Mouse (Mus musculus) heart, embryonic 12.5 days (tissue): ENCODE data around the gene Proser1. TPM values are rescaled to one million over a fixed set of nuclear protein-coding genes. Genes with fewer than 3 reads are reported as not detected.

Source experiments
- ATAC-seq: fragments of 200-750 bp; cut with Nextera tagmentation; 2 replicates; pipeline ENCODE4 v1.8.0; 2017; ENCODE audit warnings: moderate TSS enrichment, moderate library complexity; ENCODE audit not compliant: insufficient number of reproducible peaks, low FRiP score
- H3K27ac ChIP-seq: fragments of 300-500 bp; sonication (generic); 2 replicates; pipeline ENCODE4 v1.5.1; 2016; ENCODE audit warnings: mild to moderate bottlenecking, moderate library complexity; ENCODE audit not compliant: poor library complexity, severe bottlenecking
- H3K27me3 ChIP-seq: fragments of 300-500 bp; sonication (generic); replicated peaks from 2 replicates; pipeline ENCODE4 v1.6.1; 2016; ENCODE audit warnings: mild to moderate bottlenecking, moderate library complexity
- H3K36me3 ChIP-seq: fragments of 300-500 bp; sonication (generic); 2 replicates; pipeline ENCODE4 v1.6.1; 2016; ENCODE audit warnings: mild to moderate bottlenecking, moderate library complexity
- H3K4me1 ChIP-seq: fragments of 300-500 bp; sonication (generic); replicated peaks from 2 replicates; pipeline ENCODE4 v1.6.1; 2016; ENCODE audit warnings: mild to moderate bottlenecking
- H3K4me2 ChIP-seq: fragments of 300-500 bp; sonication (generic); 2 replicates; pipeline ENCODE4 v1.6.1; 2016; ENCODE audit warnings: mild to moderate bottlenecking, moderate library complexity
- H3K4me3 ChIP-seq: fragments of 300-500 bp; sonication (generic); 2 replicates; pipeline ENCODE4 v1.5.1; 2016; ENCODE audit warnings: mild to moderate bottlenecking
- H3K9ac ChIP-seq: fragments of 300-500 bp; sonication (generic); 2 replicates; pipeline ENCODE4 v1.6.1; 2016; ENCODE audit warnings: mild to moderate bottlenecking, moderate library complexity
- H3K9me3 ChIP-seq: fragments of 300-500 bp; sonication (generic); replicated peaks from 2 replicates; pipeline ENCODE4 v1.6.1; 2016; ENCODE audit warnings: mild to moderate bottlenecking, moderate library complexity
- WGBS: fragments of 180-500 bp; shearing (Covaris S2); methylation state at CpG from one replicate; pipeline ENCODE4 v1.1.7; 2016; 5-methylcytosine and 5-hydroxymethylcytosine counted together
- polyA plus RNA-seq: library from polyadenylated mRNA; unstranded; fragments of >200 nt; fragmentation: Nextera tagmentation; extraction: Ambion mirVana; gene quantifications from 2 replicates; pipeline ENCODE4 v1.2.1, GENCODE M21; 2016

Gene Proser1
- polyA plus RNA-seq, result 15.3 and 19.6 TPM in 2 replicates

- peaks cover 19% of the 10 kb centered on the region for H3K36me3 ChIP-seq
- H3K27ac ChIP-seq, result peak within 1 kb of the TSS; percentile 74
- peaks cover 37% of the 10 kb centered on the region for H3K4me1 ChIP-seq
- H3K4me2 ChIP-seq, result peak within 1 kb of the TSS; percentile 88
- peak within 1 kb of the TSS; percentile 92 for H3K4me3 ChIP-seq
- no peaks in the 10 kb centered on the region for H3K27me3 ChIP-seq
- under 1% methylated on average over 52 of the region's 52 CpGs for WGBS
- H3K9ac ChIP-seq, result peak within 1 kb of the TSS; percentile 92
- ATAC-seq, result peak; percentile 98
- H3K9me3 ChIP-seq, result no peaks in the 10 kb centered on the region
Measured at GRCm38 (mm10) chr3:53463046-53463764, at the start of gene Proser1, which contains the start of gene Nhlrc3. Proser1 (plus strand) TSS chr3:53463666. Nhlrc3 (minus strand) TSS chr3:53463332.

DNA sequence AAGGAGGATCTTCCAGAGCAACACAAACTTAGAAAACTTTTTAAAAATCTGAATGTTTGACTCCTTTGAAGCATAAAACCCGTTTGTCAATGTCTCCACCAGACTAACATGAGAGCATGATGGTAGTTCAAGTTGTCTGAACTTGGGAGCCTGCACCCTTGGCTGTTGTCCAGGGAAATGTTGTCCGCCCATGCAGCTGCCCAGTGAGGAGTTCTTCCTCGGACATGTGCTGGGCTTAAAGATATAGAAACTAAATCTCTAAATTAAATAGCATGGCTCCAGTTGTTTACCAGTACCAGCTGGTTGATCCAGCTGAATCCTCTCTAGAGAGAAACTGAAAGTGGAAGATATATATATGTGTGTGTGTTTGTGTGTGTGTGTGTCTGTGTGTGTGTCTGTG is 49.5 kb upstream of the Proser1 start:
- Histone ChIP-seq H3K4me2 (no peak overlapping the region), H3K36me3 (no peaks in the 10 kb centered on the region), H3K9me3 (no peaks in the 10 kb centered on the region), H3K9ac (no peak overlapping the region), H3K4me1 (peaks cover 14% of the 10 kb centered on the region), H3K27ac (no peak overlapping the region), H3K27me3 (no peaks in the 10 kb centered on the region), H3K4me3 (no peak overlapping the region)
- ATAC-seq, result no peak
- WGBS, result 43% methylated on average over 3 of the region's 3 CpGs

DNA sequence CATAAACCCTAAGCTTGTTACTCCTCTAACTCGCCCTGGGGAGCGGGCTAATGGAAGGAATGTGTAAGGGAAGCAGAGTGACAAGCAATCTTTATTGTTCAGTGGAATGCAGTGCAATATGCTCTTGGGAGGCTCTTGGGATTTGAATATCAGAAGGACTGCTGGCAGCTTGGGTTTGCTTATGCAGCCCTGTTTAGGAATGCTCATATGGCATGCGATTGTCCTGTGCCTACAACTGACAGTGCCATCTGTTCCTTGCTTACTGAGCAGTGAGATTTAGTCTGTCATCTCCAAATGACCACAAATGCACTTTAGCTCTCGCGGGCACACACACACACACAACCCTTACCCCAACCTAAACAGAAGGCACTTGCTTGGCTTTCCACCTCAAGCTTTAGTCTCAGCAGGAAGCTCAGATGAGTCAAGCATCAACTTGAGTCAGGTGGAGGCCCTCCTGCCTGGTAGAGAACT is 47.4 kb upstream of the Proser1 start:
- Histone ChIP-seq H3K9ac (no peak overlapping the region), H3K4me3 (no peak overlapping the region), H3K36me3 (no peaks in the 10 kb centered on the region), H3K4me2 (no peak overlapping the region), H3K9me3 (no peaks in the 10 kb centered on the region), H3K27ac (peak overlapping the region; percentile 5; the same call in 1 of the 2 replicates), H3K4me1 (peaks cover 14% of the 10 kb centered on the region), H3K27me3 (no peaks in the 10 kb centered on the region)
- no peak for ATAC-seq
- WGBS, result 53% methylated on average over 5 of the region's 5 CpGs

- H3K9me3 ChIP-seq, result no peaks in the 10 kb centered on the region
- H3K27ac ChIP-seq, result no peak overlapping the region
- 80% methylated on average over 7 of the region's 7 CpGs for WGBS
- no peak overlapping the region for H3K4me2 ChIP-seq
- H3K27me3 ChIP-seq, result no peaks in the 10 kb centered on the region
- peaks cover 16% of the 10 kb centered on the region for H3K4me1 ChIP-seq
- no peak overlapping the region for H3K4me3 ChIP-seq
- H3K9ac ChIP-seq, result no peak overlapping the region
- no peak for ATAC-seq
- H3K36me3 ChIP-seq, result no peaks in the 10 kb centered on the region
Measured at GRCm38 (mm10) chr3:53417701-53418100, 45.8 kb upstream of the Proser1 start.

- H3K9me3 ChIP-seq, result no peaks in the 10 kb centered on the region
- H3K4me3 ChIP-seq, result no peak overlapping the region
- no peak overlapping the region for H3K27ac ChIP-seq
- H3K9ac ChIP-seq, result no peak overlapping the region
- ATAC-seq, result no peak
- 86% methylated on average over 12 of the region's 12 CpGs for WGBS
- H3K36me3 ChIP-seq, result no peaks in the 10 kb centered on the region
- H3K4me1 ChIP-seq, result peaks cover 7% of the 10 kb centered on the region; the same call in 1 of the 2 replicates
- H3K27me3 ChIP-seq, result no peaks in the 10 kb centered on the region
- no peak overlapping the region for H3K4me2 ChIP-seq
Measured at GRCm38 (mm10) chr3:53421656-53422055, 41.8 kb upstream of the Proser1 start.

DNA sequence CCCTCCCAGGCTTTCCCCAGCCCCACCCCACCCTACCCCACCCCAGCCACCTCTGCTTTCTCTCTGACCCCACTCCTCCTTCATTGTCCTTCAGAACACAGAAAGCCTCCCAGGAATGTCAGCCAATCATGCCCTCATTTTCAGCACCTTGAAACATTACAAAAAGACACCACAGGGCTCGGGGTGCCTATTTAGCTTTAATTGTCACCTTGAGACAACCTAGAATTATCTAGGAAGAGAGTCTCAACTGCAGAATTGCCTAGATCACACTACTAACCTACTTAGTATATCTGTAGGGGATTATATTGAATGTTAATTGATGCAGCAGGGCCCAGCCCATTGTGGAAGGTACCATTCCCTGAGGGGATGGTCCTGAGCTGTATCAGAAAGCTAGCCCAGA is 40.8 kb upstream of the Proser1 start:
- no peak overlapping the region for H3K9ac ChIP-seq
- WGBS, result 17% methylated on average over 1 of the region's 1 CpGs
- no peaks in the 10 kb centered on the region for H3K36me3 ChIP-seq

GRCm38 (mm10) chr3:53423576-53423975 is 39.9 kb upstream of the Proser1 start:
- H3K36me3 ChIP-seq, result no peaks in the 10 kb centered on the region
- no peak overlapping the region for H3K9ac ChIP-seq
- H3K27me3 ChIP-seq, result no peaks in the 10 kb centered on the region
- WGBS, result 54% methylated on average over 4 of the region's 4 CpGs
- no peak overlapping the region for H3K27ac ChIP-seq
- no peak for ATAC-seq
- no peak overlapping the region for H3K4me3 ChIP-seq
- H3K4me1 ChIP-seq, result peaks cover 7% of the 10 kb centered on the region; the same call in 1 of the 2 replicates
- H3K9me3 ChIP-seq, result no peaks in the 10 kb centered on the region
- H3K4me2 ChIP-seq, result no peak overlapping the region

More for the DNA sequence above, 40.8 kb upstream of the Proser1 start:
- Histone ChIP-seq H3K27me3 (no peaks in the 10 kb centered on the region), H3K4me3 (no peak overlapping the region), H3K27ac (no peak overlapping the region), H3K4me1 (peaks cover 7% of the 10 kb centered on the region; the same call in 1 of the 2 replicates), H3K9me3 (no peaks in the 10 kb centered on the region), H3K4me2 (no peak overlapping the region)
- no peak for ATAC-seq

DNA sequence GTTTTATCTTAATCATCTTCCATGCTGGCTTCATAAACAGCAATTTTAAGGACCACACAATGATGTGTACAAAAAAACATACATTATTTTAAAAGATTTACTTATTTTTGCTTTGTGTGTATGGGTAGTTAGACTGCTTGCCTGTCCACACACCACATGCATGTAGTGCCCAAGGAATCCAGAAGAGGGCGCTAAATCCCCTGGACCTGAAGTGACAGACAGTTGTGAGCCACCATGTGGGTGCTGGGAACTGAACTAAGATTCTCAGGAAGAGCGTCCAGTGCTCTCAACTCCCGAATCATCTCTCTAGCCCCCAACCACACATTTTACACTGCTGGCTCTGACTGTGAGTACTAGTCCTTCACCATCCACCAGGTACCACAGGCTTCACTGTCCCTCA is 28.9 kb upstream of the Proser1 start:
- no peak overlapping the region for H3K4me3 ChIP-seq
- no peaks in the 10 kb centered on the region for H3K9me3 ChIP-seq
- no peak overlapping the region for H3K27ac ChIP-seq
- no peak for ATAC-seq
- no peaks in the 10 kb centered on the region for H3K27me3 ChIP-seq
- no peak overlapping the region for H3K9ac ChIP-seq
- no peaks in the 10 kb centered on the region for H3K4me1 ChIP-seq
- WGBS, result 70% methylated on average over 3 of the region's 3 CpGs
- H3K4me2 ChIP-seq, result no peak overlapping the region
- no peaks in the 10 kb centered on the region for H3K36me3 ChIP-seq

DNA sequence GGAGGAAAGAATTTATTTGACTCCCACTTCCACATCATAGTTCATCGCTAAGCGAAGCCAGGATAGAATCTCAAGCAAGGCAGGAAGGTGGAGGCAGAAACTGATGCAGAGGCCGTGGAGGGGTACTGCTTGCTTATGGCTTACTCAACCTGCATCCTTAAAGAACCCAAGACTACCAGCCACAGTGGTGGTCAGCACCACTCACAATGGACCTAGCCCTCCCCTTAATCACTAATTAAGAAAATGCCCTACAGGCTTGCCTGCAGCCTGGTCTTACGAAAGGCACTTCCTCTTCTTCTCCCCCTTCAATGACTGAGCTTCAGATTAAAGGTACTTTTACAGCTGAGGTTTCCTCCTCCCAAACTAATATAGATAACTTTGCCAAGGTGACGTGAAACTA is 26.9 kb upstream of the Proser1 start:
- 67% methylated on average over 5 of the region's 5 CpGs for WGBS
- Histone ChIP-seq H3K4me1 (no peaks in the 10 kb centered on the region), H3K27me3 (no peaks in the 10 kb centered on the region), H3K9ac (no peak overlapping the region), H3K9me3 (no peaks in the 10 kb centered on the region), H3K36me3 (no peaks in the 10 kb centered on the region), H3K4me3 (no peak overlapping the region), H3K4me2 (no peak overlapping the region), H3K27ac (no peak overlapping the region)
- ATAC-seq, result no peak

DNA sequence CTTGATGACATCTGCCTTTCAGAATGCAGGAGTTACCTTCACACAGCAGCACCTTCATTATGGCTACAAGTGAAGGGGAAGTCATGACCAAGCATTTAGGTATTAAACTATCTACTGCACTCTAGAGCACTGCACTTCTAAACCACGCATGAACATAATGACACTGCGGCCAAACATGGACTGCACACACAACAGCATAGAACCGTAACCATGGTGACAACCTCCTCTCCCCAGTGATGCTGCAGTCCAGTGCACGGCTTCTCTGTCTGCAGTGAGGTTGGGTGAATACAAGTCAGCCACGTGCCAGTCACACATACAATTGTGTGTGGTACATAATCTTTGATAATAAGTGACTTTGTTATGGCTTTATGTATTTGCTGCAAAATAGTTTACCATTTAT is 17.9 kb upstream of the Proser1 start:
- Histone ChIP-seq H3K9ac (no peak overlapping the region), H3K27ac (no peak overlapping the region), H3K4me2 (no peak overlapping the region), H3K9me3 (no peaks in the 10 kb centered on the region), H3K36me3 (peaks cover 15% of the 10 kb centered on the region), H3K4me3 (no peak overlapping the region), H3K4me1 (no peaks in the 10 kb centered on the region; the same call in 1 of the 2 replicates), H3K27me3 (no peaks in the 10 kb centered on the region)
- no peak for ATAC-seq
- WGBS, result 86% methylated on average over 5 of the region's 5 CpGs

GRCm38 (mm10) chr3:53446801-53447200 is 16.7 kb upstream of the Proser1 start:
- ATAC-seq, result no peak
- H3K27ac ChIP-seq, result no peak overlapping the region
- WGBS, result 78% methylated on average over 3 of the region's 3 CpGs
- H3K9ac ChIP-seq, result no peak overlapping the region
- no peak overlapping the region for H3K4me2 ChIP-seq
- H3K4me3 ChIP-seq, result no peak overlapping the region
- peaks cover 28% of the 10 kb centered on the region for H3K36me3 ChIP-seq
- H3K27me3 ChIP-seq, result no peaks in the 10 kb centered on the region
- no peaks in the 10 kb centered on the region for H3K9me3 ChIP-seq
- no peaks in the 10 kb centered on the region; the same call in none of the 2 replicates for H3K4me1 ChIP-seq
